9 mouse cellular contexts compared by ENCODE assay signal in the genomic region with DNA sequence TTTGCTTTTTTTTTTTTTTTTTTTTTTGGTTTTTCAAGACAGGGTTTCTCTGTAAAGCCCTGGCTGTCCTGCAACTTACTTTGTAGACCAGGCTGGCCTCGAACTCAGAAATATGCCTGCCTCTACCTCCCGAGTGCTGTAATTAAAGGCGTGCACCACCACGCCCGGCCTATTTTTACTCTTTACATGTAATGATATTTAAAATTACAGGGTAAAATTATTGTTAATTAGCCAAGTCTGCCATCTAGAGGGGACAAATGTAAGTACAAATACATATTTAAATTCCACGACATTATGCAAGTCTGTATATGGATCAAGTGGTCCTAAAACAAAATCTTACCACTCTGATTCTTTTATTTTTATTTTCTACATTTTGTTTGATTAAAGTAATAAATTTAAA. TPM values are rescaled to one million over a fixed set of nuclear protein-coding genes. Genes with fewer than 3 reads are reported as not detected.
A peak's percentile ranks its signal among the peaks of the same experiment; 100 is the strongest.
DNase-seq lines count a peak whose midpoint lies in the region; ATAC-seq and TF ChIP-seq lines count a peak whose summit lies in the region.
"Had no signal": no experiment of that assay in that cellular context is flagged by ENCODE, and none has a peak within 500 bp of the region (broad histone marks: within the 10 kb centered on the region; RNA-seq: fewer than 3 reads in every experiment).

No protein-coding gene starts in this region.

- H3K4me3 ChIP-seq in cerebellum, adult 2 months (replicated peaks; ENCODE audit: insufficient read depth, low read depth, low read length): no peak overlapping the region
- H3K4me3 ChIP-seq in layer of hippocampus, adult 2 months: no peak overlapping the region
- H3K4me3 ChIP-seq: limb, embryonic 15.5 days had no signal

- H3K27ac ChIP-seq in cerebellum, adult 2 months (ENCODE audit: insufficient read depth, low read length): no peak overlapping the region
- no peak overlapping the region for H3K27ac ChIP-seq in layer of hippocampus, adult 2 months
- H3K27ac ChIP-seq: limb, embryonic 15.5 days had no signal

- peak; percentile 50 for ATAC-seq in inflammation-experienced regulatory T-cells, adult 6 months

- no peak for DNase-seq in cerebellum, adult 2 months
- no peak for DNase-seq in cerebellum, adult 8-10 months
- no peak for DNase-seq in layer of hippocampus, adult 2 months (ENCODE audit: low spot score in 2 of 2)
- DNase-seq in layer of hippocampus, adult 9-11 months: no peak
- peak; percentile 68 for DNase-seq in MN1 (ENCODE audit: low spot score)
- DNase-seq in T-cell, adult 2 months (ENCODE audit: low spot score): no peak
- DNase-seq in cerebellum, adult 18-20 months: no peak

- 0 out of 2 replicates have a peak, but pooled peaks have one; percentile 7 for TF ChIP-seq CTCF in cerebellum, adult 2 months (IDR thresholded peaks at IDR 0.05; ENCODE audit: borderline replicate concordance, insufficient read depth, low read depth, low read length)
- TF ChIP-seq CTCF in layer of hippocampus, adult 2 months (conservative IDR thresholded peaks at IDR 0.05): peak; percentile 79

- H3K27me3 ChIP-seq in cerebellum, adult 2 months (ENCODE audit: control insufficient read depth, insufficient read depth, low read length): no peaks in the 10 kb centered on the region
- H3K27me3 ChIP-seq: limb, embryonic 15.5 days had no signal

- TF ChIP-seq POLR2A in cerebellum, adult 2 months (IDR thresholded peaks at IDR 0.05; ENCODE audit: borderline replicate concordance, insufficient read depth, low read length): no peak

- 41% methylated on average over 6 of the region's 6 CpGs for WGBS in cerebellum, adult 2 months

- H3K4me1 ChIP-seq in cerebellum, adult 2 months (ENCODE audit: control insufficient read depth, insufficient read depth, low read length): no peaks in the 10 kb centered on the region
- H3K4me1 ChIP-seq: limb, embryonic 15.5 days had no signal

RNA-seq across cellular contexts. Expression of a gene that starts 49.9 kb away (rescaled TPM):
- polyA plus RNA-seq in cerebellum, adult 2 months (2012; rRNA removed): 77.2 and 85.3 TPM in 2 replicates
- total RNA-seq in layer of hippocampus, adult 2 months (2021): 10 to 100 TPM; 91.7 to 92.5 TPM
- 100 to 1,000 TPM in 1 of 3 experiments, 10 to 100 TPM in 2; 92.3 to 115 (median 99.8) TPM for polyA plus RNA-seq in inflammation-experienced regulatory T-cells, adult 6 months (2017; shearing (Covaris generic))
